Mouse (Mus musculus) bone marrow, adult 2 months (tissue): Measurements from ENCODE around the gene Tbc1d10a.

Source experiments
- CTCF ChIP-seq: fragments of 200-500 bp; IDR thresholded peaks from 2 replicates; pipeline ENCODE4 v1.5.1; 2011; ENCODE audit warnings: low read length, control low read depth; ENCODE audit not compliant: control insufficient read depth, insufficient read depth
- POLR2A ChIP-seq: fragments of 200-500 bp; IDR thresholded peaks from 2 replicates; pipeline ENCODE4 v1.6.1; 2011; ENCODE audit warnings: low read depth, mild to moderate bottlenecking, control low read depth, low read length, borderline replicate concordance; ENCODE audit not compliant: control insufficient read depth

DNA sequence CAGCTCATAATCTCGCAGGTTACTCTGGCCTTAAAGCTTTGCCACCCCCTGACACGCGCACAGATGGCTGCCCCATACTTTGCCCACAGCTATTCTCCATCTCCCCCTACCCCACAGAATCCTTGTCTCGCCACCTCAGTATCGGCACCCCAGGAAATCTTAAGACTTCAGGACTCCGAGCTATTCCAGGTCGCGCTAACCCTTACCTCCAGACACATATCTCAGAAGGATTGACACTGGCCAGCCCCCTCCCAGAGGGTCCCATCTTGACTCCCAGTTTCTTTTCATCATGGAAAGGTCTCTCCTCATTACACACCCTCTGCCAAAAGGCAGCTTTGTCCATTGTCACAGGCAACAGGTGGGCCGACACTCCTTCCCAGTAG is 720 bp downstream of the Tbc1d10a start:
- no peak for TF ChIP-seq CTCF
- TF ChIP-seq POLR2A = no peak
